Mouse (Mus musculus) brain, adult 2 months (tissue): ENCODE measurements around the gene Ccdc84.
A peak's percentile ranks its signal among the peaks of the same experiment; 100 is the strongest.
"Not testable (repeated sequence)": the region's sequence is repeated elsewhere in the genome, so short reads cannot be mapped to it uniquely, and the experiment has no call there.

ENCODE experiments used
- DNase-seq: peaks from one replicate; pipeline ENCODE4 v3.0.0; 2011; ENCODE audit warnings: low read depth, low spot score

The Ccdc84 gene

DNA sequence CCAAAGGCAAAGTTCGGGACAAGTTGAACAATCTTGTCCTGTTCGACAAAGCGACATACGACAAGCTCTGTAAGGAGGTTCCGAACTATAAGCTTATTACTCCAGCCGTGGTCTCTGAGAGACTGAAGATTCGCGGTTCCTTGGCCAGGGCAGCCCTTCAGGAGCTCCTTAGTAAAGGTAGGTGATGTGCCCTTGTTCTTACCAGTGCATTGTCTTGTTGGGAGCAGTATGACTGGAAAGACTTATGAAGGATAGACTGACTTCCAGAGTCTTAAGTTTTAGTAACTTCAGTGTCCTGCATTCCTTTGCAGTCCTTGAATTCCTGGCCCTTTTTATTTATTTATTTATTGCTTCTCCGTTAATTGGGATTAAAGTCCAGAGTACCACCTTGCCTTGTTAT, 9.7 kb downstream of the Ccdc84 start:
- DNase-seq = not testable (repeated sequence)

DNA sequence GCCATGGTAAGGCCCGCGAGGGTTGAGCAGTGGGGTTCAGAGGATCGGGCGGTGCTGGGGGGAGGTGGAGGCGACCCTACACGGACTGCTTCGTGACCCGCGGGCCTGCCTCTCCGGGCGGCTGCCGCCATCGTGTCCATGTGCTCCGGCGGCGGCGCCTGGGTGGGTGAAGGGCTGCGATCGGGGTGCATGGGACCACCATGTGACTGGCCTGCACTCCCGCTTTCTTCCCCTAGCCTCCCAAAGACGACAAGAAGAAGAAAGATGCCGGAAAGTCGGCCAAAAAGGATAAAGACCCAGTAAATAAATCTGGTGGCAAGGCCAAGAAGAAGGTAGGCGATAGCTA, 10.6 kb downstream of the Ccdc84 start:
- no peak for DNase-seq

DNA sequence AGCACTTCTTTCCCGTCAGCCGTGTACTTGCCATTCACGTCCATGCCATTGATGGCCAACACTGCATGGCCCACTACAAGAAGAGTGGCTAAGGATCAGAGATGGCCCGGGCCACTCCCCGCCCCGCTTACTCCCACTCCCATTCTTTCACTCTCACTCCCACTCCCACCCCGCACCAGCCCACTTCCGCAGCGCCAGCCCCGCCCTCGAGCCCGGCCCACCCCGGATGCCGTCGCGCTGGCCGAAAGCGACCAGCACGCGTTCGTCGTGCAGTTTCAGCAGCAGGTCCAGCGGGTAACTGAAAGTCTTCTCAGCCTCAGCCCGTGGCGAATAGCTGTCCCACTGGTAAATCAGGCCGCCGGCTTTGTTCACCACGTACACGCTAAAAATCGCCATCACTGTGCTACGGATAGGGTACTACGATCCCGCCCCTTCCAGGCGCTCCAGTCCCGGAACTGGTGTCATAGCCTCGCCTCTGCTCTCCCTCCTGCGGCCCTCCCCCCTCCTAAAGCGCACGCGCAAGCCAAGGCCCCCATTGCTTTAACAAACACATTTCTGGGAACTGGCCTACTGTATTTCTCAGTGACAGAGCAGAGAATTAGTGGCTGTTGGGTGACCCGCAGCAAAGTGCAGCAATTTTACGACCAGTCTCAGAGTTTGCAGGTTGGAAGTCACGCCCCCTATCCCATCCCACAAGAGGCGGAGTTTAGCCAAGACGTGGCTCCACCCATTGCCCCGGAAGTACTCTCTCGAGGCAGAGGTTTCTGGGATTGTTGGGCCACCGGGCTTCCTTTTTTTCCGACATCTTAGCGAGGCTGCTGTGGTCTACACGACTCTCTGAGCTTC, 11.2 kb downstream of the Ccdc84 start, which contains the start of the genes Rps25 and Trappc4:
Gene Rps25 (plus strand): TSS at position 234 of the 846 bp plus-strand sequence.
Gene Trappc4 (minus strand): TSS at position 695 of the 846 bp plus-strand sequence.
- peak; percentile 98 for DNase-seq

DNA sequence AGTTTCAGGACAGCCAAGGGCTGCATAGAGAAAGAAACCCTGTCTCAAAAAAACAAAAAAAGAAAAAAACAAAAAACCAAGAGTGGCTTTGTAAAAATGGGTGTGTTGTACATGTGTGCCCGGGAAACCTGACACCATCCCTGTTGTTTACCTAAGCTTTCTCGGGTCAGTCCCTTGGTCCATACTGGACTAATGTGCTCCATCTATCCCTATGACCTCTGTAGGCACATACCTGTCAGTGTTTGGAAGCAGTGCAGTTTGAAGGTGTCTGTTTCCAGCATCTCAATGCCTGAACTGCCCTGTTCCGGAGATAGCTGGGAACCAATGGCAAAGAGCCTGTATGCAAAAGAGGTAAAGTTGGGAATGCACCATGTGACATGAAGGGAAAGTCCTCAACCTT, 13.4 kb downstream of the Ccdc84 start:
- no peak for DNase-seq

DNA sequence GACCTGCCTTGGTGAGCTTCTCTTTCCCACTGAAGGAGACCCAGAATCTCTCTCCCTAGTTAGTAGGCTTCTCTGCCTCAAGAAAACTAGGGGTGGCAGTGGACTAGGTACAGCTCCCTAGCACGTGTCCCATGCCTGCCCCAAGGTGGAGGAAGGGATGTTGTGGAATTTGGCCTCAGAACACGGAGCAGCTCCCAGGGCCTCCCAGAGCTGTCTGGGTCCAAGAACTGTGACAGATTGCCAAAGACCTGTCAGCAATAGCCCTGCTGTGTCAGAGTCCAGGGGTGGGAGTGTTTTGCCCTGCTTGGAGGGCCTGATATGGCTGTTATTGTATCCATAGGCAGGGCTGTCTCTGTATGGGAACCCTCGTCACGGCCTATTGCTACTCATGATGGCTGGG, 17.3 kb downstream of the Ccdc84 start:
- no peak for DNase-seq

DNA sequence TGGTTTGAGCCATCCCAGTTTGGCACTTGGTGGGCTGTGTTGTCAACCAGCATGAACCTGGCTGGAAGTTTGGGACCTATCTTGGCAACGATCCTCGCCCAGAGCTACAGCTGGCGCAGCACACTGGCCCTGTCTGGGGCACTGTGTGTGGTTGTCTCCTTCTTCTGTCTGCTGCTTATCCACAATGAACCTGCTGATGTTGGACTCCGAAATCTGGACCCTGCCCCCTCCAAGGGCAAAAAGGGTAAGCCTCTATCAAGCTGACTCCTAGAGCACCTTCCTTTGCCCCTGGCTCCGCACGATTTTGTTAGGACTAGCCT, 18.6 kb downstream of the Ccdc84 start:
- no peak for DNase-seq

DNA sequence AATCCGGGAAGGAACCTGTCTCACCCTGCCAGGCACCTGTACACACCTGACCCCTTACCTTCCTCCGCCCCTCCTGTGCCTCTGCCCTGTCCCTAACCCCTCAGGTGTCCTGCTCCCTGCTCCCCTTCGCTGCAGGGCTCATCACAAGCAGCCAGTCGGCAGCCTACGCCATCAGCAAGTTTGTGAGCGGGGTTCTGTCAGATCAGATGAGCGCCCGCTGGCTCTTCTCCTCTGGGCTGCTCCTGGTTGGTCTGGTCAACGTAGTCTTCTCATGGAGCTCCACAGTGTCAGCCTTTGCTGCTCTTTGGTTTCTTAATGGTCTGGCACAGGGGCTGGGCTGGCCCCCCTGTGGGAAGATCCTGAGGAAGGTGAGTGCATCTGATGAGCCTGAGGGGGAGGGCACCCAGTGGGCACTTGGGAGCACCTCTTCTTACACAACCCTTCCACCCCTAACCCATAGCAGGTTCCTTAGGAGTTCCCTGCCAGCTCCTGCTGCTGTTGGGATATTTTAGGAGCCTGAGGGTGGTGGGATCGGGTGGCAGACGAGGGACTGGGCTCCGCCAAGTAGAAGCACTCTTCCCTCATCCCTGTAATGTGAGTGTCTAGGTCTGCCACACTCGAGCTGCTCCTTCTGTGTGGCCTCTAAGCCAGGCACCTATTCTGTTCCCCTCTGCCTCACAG, 19.1 kb downstream of the Ccdc84 start:
- no peak for DNase-seq

DNA sequence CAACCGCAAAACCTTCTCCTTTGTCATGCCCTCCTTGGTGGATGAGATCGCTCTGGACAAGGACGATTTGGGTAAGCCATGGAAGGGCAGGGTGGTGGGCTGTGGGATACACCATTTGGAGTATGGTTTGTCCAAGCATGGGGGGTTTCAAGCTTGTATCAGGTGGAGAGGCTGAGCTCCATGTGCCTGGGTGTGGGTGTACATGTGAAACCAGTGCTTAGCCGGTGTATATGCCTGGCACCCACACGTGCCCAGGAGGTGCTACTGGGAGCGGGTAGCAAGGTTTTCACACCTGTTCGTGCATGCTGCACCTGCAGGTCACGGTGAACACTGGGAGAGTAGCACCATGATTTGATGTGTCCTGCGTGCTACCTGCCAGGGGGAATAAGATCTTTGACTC, 19.8 kb downstream of the Ccdc84 start:
- no peak for DNase-seq

DNA sequence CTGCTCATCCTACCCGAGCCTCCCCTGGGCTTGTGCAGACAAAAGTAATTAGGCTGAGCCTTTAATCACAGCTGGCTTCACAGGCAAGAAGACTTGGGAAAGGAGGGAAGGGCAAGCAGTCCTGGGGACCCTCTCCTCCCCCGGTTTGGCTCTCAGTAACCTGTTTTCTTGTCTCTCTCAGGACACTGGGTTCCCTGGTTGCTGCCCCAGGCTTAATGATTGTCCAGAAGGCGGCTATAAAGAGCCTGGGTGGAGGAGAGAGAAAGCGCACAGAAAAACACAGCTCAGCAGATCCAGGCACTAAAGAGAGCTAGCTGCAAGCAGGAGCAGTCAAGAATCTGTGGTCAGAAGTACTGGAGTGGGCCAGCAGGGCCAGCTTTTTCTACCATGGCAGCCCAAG, 20.3 kb downstream of the Ccdc84 start:
- peak; percentile 26 for DNase-seq

DNA sequence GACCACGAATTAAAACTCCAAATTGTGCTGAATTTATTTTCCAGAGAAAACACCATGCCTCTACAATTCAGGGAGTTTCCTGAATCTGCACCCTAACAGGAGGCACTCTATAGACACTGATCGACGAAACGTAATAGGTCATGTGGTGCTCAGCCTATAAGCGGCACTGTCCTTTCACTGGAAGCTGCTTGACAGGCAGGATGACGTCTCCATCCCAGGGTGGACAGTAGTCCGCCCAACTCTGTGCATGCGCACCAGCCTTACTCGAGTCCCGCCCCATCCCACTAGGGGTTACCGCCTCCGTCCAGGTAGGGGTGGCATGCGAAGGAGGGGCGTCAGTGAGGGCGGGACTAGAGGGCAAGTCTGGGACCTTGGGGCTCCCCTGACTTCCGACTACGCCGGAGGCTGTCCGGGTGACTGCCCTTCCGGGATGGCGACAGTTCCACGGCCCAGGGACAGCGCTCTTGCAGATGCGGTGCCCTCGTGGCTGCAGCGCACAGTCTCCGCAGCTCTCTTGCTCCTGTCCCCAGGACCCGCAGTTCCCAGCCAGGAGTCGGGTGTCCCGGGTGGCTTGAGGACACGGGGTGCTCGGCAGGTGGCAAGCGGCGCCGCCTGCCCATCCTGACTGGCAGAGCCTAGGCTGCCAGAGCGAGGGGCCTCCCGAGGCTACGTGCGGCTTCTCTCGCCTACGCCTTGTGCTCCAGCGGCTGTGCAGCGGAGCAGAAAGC, 21.5 kb downstream of the Ccdc84 start, which contains the start of gene Slc37a4:
Gene Slc37a4 (plus strand): TSS at position 169 of the 728 bp plus-strand sequence.
- peak; percentile 100 for DNase-seq

DNA sequence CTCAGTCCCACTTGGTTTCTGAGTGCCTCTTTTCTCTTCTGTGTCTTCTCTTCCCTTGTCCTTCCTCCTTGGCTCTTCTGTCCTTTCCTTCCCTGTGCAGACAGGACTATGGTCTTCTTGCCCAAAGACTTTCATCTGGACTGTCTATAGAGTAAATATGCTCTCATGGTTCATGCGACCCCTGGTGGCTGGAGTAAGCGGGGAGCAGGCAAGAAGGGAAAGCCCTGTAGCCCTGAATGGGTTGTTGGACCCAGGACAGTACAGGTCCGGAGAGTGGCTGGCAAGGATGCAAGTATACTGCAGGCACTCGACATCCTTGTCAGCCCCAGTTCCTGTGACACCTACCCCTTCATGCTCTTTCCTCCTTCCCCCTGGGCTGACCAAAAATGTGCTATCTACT, 26.9 kb downstream of the Ccdc84 start:
- peak; percentile 71 for DNase-seq

DNA sequence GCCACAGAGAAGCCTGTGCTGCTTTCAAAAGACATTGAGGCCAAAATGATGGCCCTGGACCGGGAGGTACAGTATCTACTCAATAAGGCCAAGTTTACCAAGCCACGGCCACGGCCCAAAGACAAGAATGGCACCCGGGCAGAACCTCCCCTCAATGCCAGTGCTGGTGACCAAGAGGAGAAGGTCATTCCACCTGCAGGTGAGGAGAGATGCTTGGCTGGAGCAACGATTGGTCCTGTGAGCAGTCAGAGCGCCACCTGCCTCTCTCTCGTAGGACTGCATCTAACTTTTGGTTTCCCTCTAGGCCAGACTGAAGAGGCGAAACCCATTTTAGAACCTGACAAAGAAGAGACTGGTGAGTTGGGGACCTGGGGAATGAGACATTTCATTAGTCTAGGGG, 29.1 kb downstream of the Ccdc84 start:
- DNase-seq = peak; percentile 80

DNA sequence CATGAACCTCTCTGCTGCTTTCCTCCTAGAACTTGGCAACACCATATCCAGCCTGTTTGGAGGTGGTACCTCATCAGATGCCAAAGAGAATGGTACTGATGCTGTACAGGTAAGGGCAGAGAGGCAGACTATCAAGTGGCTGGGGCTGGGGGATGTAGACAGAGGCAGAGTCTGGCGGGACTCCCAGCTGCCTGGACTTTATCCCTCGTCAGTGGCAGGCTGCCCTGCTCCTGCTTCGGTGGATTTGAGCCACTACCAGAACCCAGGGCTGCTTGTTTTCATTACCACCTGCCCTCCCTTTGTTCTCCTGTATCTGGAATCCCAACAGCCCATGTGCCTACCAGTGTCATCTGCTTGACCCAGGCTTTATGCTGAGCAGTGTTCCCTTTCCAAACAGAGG, 31.1 kb downstream of the Ccdc84 start:
- no peak for DNase-seq

DNA sequence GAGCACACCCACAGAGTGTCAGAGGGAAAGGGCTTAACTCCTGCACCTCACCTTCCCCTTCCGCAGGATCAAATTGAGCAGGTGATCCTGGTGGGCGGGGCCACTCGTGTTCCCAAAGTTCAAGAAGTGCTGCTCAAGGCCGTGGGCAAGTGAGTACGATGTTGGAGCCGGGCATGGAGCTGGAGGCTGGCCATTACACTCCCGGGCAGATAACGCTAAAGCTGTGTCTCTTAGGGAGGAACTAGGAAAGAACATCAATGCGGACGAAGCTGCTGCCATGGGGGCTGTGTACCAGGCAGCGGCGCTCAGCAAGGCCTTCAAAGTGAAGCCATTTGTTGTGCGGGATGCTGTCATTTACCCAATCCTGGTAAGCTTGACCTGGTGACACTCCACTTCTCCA, 33.8 kb downstream of the Ccdc84 start:
- no peak for DNase-seq

DNA sequence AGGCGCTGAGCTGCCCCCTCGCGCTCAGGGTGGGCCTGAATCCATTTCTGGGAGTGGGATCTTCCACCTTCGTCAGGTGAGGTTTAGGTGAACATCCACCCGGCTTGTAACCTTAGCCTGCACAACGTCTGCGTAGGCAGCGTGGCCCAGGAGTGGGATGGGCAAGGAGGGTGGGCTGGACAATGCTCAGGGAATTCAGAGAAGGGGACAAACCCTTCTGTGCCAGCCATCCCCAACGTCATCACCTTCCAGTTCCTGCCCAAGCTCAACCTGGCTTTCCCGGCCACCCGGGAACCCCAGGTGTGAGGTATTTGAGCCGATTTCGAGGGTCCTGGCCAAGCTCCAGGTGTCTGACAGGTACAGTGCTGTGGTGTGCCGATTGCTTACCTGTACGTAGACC, 38.5 kb downstream of the Ccdc84 start:
- DNase-seq = no peak

DNA sequence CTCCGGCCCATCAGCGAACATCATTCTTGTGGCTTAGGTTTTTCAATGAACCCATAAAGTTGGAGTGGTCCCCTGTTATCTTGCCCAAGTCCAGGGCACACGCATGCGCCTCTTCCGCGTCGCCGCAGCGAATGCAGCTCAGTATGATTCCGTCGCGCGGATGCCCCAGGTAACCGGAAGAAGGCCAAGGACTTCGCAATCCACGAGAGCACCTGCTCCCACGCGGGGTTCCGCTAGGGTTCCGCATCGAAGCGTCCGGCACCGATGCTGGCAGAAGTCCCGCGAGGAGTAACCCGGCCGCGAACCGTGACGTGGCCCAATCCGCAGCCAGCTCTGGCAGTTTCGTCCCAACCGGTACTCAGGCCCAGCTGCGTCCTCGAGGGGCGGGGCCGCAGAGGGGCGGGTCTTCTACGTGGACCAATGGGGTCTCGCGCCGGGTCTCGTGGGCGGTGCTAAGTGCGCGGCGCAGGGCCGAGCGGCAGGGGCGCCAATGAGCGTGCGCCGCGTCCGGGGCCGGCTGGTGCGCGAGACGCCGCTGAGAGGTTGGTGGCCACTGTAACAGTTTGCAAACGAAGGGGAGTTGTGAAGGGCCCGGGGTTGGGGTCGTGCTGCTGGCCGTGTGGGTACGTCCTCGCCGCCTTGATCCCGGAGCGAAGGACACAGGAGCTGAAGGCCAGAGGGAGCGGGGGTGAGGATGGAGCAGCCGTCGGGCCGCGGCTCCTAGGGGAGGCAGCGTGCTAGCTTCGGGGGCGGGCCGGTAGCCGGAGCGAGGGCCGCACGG, 39.1 kb downstream of the Ccdc84 start, which contains the start of gene Hyou1:
Gene Hyou1 (plus strand): TSS at position 437 of the 781 bp plus-strand sequence.
- peak; percentile 99 for DNase-seq

DNA sequence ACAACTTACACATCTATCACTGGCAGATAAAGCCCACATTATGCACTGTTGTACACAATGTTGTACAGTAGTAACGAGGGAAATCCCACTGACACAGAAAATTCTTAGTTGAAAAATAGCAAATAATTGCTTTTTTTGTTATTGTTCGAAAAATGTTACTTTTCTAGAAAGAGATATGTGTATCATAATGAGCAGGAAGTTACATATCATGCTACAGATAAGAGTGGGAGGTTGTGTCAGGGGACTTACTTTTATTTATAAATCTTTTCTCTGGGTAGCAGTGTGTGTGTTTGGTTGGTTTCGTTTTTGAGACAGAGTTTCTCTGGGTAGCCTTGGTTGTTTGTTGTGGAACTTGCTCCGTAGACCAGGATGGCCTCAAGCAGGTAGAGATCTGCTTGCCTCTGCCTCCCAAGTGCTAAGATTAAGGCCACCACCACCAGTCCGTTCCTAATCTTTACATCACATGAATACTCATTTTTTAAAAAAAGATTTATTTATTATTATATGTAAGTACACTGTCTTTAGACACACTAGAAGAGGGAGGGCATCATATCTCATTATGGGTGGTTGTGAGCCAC, 40.1 kb downstream of the Ccdc84 start:
- no peak for DNase-seq

DNA sequence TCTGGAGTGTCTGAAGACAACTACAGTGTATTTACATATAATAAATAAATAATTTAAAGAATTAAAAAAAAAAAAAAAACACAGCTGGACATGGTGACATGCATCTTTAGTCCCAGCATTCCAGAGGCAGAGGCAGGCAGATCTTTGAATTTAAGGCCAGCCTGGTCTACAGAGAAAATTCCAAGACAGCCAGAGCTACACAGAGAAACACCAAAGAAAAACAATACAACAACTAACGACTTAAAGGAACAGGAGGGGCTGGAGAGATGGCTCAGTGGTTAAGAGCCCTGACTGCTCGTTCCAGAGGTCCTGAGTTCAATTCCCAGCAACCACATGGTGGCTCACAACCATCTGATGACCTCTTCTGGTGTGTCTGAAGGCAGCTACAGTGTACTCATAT, 41.0 kb downstream of the Ccdc84 start:
- not testable (repeated sequence) for DNase-seq

DNA sequence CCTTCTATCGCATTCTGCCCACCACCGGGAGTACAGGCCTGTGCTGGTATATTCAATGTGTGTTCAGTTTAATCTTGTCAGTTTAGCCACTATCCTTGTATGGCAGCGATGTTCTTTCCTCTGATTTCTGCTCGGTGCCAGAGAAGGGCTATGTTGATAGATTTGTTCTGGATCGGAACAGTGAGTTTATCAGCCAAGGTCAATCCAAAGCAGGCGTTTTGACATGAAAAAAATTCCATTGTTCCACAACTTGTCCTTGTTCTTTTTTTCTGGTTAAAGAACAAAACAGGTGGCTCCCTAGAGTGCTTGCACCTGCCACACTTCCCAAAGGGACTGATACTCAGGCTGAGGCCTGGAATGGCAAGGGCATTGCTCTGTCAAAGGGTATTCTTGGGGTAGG, 42.2 kb downstream of the Ccdc84 start:
- no peak for DNase-seq

DNA sequence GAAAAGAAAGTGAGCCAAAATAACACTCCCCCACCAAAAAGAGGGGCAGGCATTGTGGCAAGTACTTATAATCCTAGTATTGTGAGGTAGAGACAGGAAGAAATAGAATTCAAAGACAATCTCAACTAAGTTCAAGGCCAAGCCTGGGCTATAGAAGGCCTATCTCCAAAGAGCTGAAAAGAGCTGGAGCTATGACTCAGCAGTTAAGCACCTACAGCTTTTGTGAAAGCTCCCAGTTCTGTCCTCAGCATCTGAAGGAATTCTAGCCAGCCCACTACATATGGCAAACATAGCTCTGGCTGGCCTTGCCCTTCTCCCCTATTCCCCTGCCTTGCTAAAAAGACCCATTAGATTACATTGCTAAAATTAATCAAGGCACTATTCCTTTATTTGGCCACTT, 45.0 kb downstream of the Ccdc84 start:
- no peak for DNase-seq

DNA sequence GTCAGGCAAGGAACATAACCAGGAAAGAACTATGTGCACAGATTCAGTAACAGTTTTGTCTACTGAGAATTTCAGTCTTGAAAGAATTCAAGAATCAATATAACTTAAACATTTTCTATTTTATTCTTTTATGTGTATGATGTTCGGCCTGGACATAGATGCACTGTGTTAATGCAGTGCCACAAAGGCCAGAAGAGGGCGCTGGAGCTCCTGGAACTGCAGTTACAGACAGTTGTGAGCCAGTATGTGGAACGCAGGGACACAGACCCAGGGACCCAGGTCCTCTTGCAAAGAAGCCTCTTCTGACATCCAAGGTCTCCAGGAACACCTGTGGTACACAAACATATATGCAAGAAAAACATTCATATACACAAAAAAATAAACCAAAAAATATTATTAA, 53.9 kb downstream of the Ccdc84 start:
- peak; percentile 26 for DNase-seq
